Mouse (Mus musculus) stomach, embryonic 15.5 days (tissue): ENCODE results near the gene Zfp473. TPM values are rescaled to one million over a fixed set of nuclear protein-coding genes. Genes with fewer than 3 reads are reported as not detected.
"Not testable (repeated sequence)": the region's sequence is repeated elsewhere in the genome, so short reads cannot be mapped to it uniquely, and the experiment has no call there.

ENCODE experiments used
- ATAC-seq: fragments of 200-750 bp; cut with Nextera tagmentation; 2 replicates; pipeline ENCODE4 v1.8.0; 2017; ENCODE audit warnings: low read depth, moderate number of reproducible peaks, moderate TSS enrichment; ENCODE audit not compliant: insufficient read depth, low FRiP score
- H3K27ac ChIP-seq: fragments of 300-500 bp; sonication (generic); 2 replicates; pipeline ENCODE4 v1.5.1; 2015; ENCODE audit warnings: mild to moderate bottlenecking, inconsistent platforms
- H3K27me3 ChIP-seq: fragments of 300-500 bp; sonication (generic); replicated peaks from 2 replicates; pipeline ENCODE4 v1.6.1; 2015; ENCODE audit warnings: inconsistent platforms
- H3K36me3 ChIP-seq: fragments of 300-500 bp; sonication (generic); 2 replicates; pipeline ENCODE4 v1.6.1; 2015; ENCODE audit warnings: inconsistent platforms
- H3K4me1 ChIP-seq: fragments of 300-500 bp; sonication (generic); 2 replicates; pipeline ENCODE4 v1.6.1; 2015; ENCODE audit warnings: inconsistent platforms
- H3K4me2 ChIP-seq: fragments of 300-500 bp; sonication (generic); 2 replicates; pipeline ENCODE4 v1.6.1; 2015; ENCODE audit warnings: mild to moderate bottlenecking, inconsistent platforms
- H3K4me3 ChIP-seq: fragments of 300-500 bp; sonication (generic); replicated peaks from 2 replicates; pipeline ENCODE4 v1.5.1; 2015; ENCODE audit warnings: inconsistent platforms
- H3K9ac ChIP-seq: fragments of 300-500 bp; sonication (generic); 2 replicates; pipeline ENCODE4 v1.6.1; 2015; ENCODE audit warnings: inconsistent platforms
- H3K9me3 ChIP-seq: fragments of 300-500 bp; sonication (generic); 2 replicates; pipeline ENCODE4 v1.6.1; 2016; ENCODE audit warnings: inconsistent platforms
- WGBS: fragments of 180-500 bp; shearing (Covaris S2); methylation state at CpG from one replicate; pipeline ENCODE4 v1.1.7; 2015; 5-methylcytosine and 5-hydroxymethylcytosine counted together
- polyA plus RNA-seq: library from polyadenylated mRNA; unstranded; fragments of >200 nt; fragmentation: Nextera tagmentation; extraction: Ambion mirVana; gene quantifications from 2 replicates; pipeline ENCODE4 v1.2.1, GENCODE M21; 2015

Zfp473 gene
- polyA plus RNA-seq: 2.1 and 2.3 TPM in 2 replicates

DNA sequence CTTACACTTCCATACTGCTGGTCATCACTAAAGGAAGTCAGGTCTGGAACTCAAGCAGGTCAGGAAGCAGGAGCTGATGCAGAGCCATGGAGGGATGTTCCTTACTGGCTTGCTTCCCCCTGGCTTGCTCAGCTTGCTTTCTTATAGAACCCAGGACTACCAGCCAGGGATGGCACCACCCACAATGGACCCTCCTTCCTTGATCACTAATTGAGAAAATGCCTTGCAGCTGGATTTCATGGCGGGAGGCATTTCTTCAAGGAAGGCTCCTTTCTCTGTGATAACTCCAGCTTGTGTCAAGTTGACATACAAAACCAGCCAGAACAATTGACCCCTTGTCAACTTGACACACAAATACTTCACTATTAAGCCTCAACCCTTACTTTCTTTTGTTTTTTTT lies at the start of gene Zfp473:
Gene Zfp473 (minus strand): TSS at position 101 of the 400 bp plus-strand sequence.
- H3K4me3 ChIP-seq, H3K9me3 ChIP-seq, H3K4me1 ChIP-seq, H3K4me2 ChIP-seq, H3K9ac ChIP-seq, H3K27ac ChIP-seq, ATAC-seq, H3K27me3 ChIP-seq: not testable (repeated sequence)
- WGBS: 95% methylated on average over 1 of the region's 1 CpGs
- peaks cover 33% of the 10 kb centered on the region for H3K36me3 ChIP-seq

DNA sequence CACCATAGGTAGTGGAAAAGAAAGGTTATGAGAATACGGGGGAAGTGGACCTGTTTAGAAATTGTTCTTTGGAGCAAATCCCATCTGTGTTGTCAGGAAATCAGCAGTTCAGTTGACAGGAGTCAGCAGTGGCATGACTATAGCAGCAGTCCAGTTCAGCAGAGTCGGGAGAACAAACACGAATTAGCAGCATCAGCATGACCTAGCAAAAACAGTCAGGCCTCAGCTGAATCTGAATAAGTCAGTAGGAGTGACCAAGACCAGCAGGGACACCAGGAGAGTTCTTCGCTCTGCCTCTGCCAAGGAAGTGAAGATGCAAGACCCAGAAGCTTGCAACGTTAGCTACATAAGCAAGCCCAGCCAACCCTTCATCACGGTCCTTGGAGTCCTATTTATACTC lies 41.9 kb upstream of the Zfp473 start:
- Histone ChIP-seq H3K4me2 (no peak overlapping the region), H3K36me3 (no peaks in the 10 kb centered on the region), H3K4me3 (no peak overlapping the region), H3K9ac (no peak overlapping the region), H3K27ac (no peak overlapping the region), H3K4me1 (no peaks in the 10 kb centered on the region), H3K27me3 (no peaks in the 10 kb centered on the region), H3K9me3 (no peaks in the 10 kb centered on the region)
- WGBS: 77% methylated on average over 6 of the region's 6 CpGs
- no peak for ATAC-seq

DNA sequence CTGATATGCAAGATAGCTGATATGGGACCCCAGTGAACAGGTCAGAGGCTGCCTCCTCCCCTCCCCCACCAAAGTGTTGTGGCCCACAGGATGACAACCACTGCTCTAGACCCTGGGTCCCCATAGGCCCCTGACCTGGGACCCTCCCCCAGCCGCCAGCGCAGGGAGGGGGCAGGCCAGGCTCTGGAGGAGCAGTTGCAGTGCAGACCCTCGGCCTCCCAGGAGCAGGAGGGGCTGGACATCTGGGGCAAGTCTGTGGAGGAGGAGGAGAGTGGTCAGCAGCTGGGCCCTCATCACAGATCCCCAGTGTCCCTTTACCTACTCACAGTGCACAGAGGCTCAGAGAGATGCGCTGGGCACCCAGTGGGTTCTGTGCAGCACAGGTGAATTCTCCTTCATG lies 39.2 kb upstream of the Zfp473 start:
- Histone ChIP-seq H3K4me1 (no peaks in the 10 kb centered on the region), H3K27ac (no peak overlapping the region), H3K9ac (no peak overlapping the region), H3K4me3 (no peak overlapping the region), H3K4me2 (no peak overlapping the region), H3K9me3 (no peaks in the 10 kb centered on the region), H3K36me3 (no peaks in the 10 kb centered on the region), H3K27me3 (no peaks in the 10 kb centered on the region)
- WGBS: 64% methylated on average over 4 of the region's 4 CpGs
- no peak for ATAC-seq

DNA sequence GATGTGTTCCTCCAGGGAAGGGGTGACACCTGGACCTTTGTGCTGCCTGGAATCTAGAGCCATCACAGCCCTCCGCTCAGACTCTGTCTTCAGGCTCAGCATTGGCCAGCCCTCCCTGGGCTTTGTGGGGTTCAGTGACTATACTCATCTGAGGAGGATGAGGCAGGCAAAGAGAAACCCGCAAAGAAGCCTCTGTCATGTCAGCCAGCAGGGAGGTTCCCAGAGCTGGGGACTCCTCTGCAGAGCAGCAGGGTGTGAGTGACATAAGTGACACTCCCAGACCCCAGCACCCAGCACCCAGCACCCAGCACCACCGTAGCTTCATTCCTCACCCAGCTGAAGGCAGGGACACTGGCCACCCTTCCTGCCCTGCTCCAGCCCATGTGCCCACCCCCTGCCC lies 38.7 kb upstream of the Zfp473 start:
- H3K36me3 ChIP-seq: no peaks in the 10 kb centered on the region
- no peaks in the 10 kb centered on the region for H3K9me3 ChIP-seq
- H3K4me3 ChIP-seq: no peak overlapping the region
- H3K4me2 ChIP-seq: no peak overlapping the region
- no peak overlapping the region for H3K27ac ChIP-seq
- no peaks in the 10 kb centered on the region for H3K27me3 ChIP-seq
- ATAC-seq: no peak
- H3K9ac ChIP-seq: no peak overlapping the region
- WGBS: 75% methylated on average over 3 of the region's 3 CpGs
- H3K4me1 ChIP-seq: no peaks in the 10 kb centered on the region

GRCm38 (mm10) chr7:44780101-44780500 lies 29.3 kb upstream of the Zfp473 start:
- WGBS: 81% methylated on average over 8 of the region's 8 CpGs
- no peaks in the 10 kb centered on the region for H3K27me3 ChIP-seq
- no peak overlapping the region for H3K4me3 ChIP-seq
- no peak overlapping the region for H3K27ac ChIP-seq
- H3K4me2 ChIP-seq: no peak overlapping the region
- no peaks in the 10 kb centered on the region for H3K4me1 ChIP-seq
- no peak for ATAC-seq
- H3K9ac ChIP-seq: no peak overlapping the region
- no peaks in the 10 kb centered on the region for H3K9me3 ChIP-seq
- H3K36me3 ChIP-seq: peaks cover 8% of the 10 kb centered on the region; the same call in 1 of the 2 replicates

- H3K4me2 ChIP-seq: no peak overlapping the region
- H3K36me3 ChIP-seq: peaks cover 13% of the 10 kb centered on the region; the same call in 1 of the 2 replicates
- no peak; the same call in 1 of the 2 replicates for ATAC-seq
- H3K9ac ChIP-seq: no peak overlapping the region
- no peak overlapping the region for H3K4me3 ChIP-seq
- H3K9me3 ChIP-seq: no peaks in the 10 kb centered on the region
- 88% methylated on average over 9 of the region's 9 CpGs for WGBS
- no peaks in the 10 kb centered on the region for H3K27me3 ChIP-seq
- no peaks in the 10 kb centered on the region for H3K4me1 ChIP-seq
- no peak overlapping the region for H3K27ac ChIP-seq
Observed at GRCm38 (mm10) chr7:44776849-44777498, 26.1 kb upstream of the Zfp473 start.

DNA sequence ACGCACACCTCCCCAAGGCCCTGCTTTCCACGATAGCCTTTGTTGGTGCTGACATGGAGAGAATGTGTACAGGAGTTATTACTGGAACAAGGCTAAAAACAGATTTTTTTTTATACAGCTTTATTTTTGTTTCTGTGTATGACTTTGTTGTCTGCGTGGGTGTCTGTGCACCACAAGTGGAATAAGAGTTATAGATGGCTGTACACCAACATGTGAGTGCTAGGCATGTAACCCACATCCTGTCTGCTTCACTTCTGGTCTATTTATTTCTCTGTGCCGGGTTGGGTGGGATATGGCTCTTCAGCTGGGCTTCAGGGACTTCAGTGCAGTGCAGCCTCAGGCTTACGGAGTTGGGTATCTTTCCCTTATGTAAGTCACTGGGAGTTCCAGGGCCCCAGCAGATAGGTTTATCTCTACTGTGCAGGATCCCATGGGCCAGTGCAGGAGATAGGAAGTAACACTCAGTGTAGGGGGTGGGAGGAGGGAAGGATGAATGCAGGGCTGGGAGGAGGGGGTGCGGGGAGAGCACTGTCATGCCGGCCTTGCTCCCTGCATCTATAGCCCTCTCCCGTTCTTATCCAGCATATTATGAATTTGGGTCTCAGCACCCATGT lies 21.8 kb upstream of the Zfp473 start:
- H3K27ac ChIP-seq: no peak overlapping the region
- H3K4me1 ChIP-seq: no peaks in the 10 kb centered on the region
- no peak overlapping the region for H3K4me2 ChIP-seq
- no peaks in the 10 kb centered on the region for H3K9me3 ChIP-seq
- peak; percentile 79 for ATAC-seq
- 88% methylated on average over 8 of the region's 8 CpGs for WGBS
- H3K27me3 ChIP-seq: no peaks in the 10 kb centered on the region
- H3K36me3 ChIP-seq: peaks cover 20% of the 10 kb centered on the region; the same call in 1 of the 2 replicates
- no peak overlapping the region for H3K4me3 ChIP-seq
- no peak overlapping the region for H3K9ac ChIP-seq

DNA sequence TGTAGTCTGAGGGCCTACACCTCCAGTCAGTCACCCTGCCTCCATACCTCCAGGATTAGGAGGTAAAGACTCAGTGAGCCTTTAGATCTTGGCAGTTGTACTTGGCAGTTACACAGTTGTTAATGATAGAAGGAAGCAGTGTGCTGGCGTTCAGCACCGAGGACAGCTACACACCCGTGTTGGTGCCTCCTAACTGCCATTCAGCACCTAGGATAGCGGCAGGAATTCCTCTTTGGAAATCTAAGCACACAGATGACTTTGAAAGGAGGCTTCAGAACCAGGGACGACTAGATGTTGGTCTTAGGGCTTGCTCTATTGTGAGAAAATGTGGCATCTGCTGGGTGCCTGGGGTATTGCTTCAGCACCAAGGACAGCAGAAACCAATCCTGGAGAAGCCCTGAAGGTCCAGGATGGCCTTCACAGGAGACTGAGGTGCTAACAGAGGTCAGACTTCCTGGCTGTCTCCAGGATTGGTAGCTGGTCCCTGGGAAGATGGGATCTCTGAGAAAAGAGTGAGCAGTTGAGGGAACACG lies 19.3 kb upstream of the Zfp473 start:
- Histone ChIP-seq H3K27ac (no peak overlapping the region), H3K27me3 (no peaks in the 10 kb centered on the region), H3K9me3 (no peaks in the 10 kb centered on the region), H3K4me2 (no peak overlapping the region), H3K4me1 (no peaks in the 10 kb centered on the region), H3K4me3 (no peak overlapping the region), H3K36me3 (peaks cover 22% of the 10 kb centered on the region; the same call in 1 of the 2 replicates), H3K9ac (no peak overlapping the region)
- WGBS: 13% methylated on average over 6 of the region's 6 CpGs
- ATAC-seq: no peak

GRCm38 (mm10) chr7:44768129-44768528 lies 17.3 kb upstream of the Zfp473 start:
- 88% methylated on average over 5 of the region's 5 CpGs for WGBS
- Histone ChIP-seq H3K27ac (no peak overlapping the region), H3K27me3 (no peaks in the 10 kb centered on the region), H3K36me3 (peaks cover 20% of the 10 kb centered on the region; the same call in 1 of the 2 replicates), H3K9ac (no peak overlapping the region), H3K4me3 (no peak overlapping the region), H3K4me1 (no peaks in the 10 kb centered on the region), H3K4me2 (no peak overlapping the region), H3K9me3 (no peaks in the 10 kb centered on the region)
- peak; percentile 63; the same call in 1 of the 2 replicates for ATAC-seq

DNA sequence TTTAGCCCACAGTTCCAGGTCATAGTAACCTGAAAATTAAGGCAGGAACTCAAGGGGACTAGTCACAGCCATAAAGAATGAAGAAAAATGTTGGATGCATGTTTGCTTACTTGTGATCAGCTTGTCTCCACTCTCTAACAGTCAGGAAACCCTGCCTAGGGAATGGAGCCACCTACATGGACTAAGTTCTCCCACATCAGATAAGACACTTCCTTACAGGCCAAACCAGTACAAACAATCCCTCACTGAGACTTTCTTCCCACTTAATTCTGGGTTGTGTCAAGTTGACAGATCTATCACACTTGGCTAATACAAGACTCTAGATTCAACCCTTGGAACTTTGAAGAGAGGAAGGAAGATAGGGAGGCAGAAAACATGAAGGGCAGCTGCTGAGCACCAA lies 9.5 kb upstream of the Zfp473 start:
- Histone ChIP-seq H3K4me2 (no peak overlapping the region), H3K4me3 (no peak overlapping the region), H3K36me3 (peaks cover 34% of the 10 kb centered on the region), H3K27me3 (no peaks in the 10 kb centered on the region), H3K4me1 (no peaks in the 10 kb centered on the region), H3K9me3 (no peaks in the 10 kb centered on the region), H3K9ac (no peak overlapping the region), H3K27ac (no peak overlapping the region)
- no peak for ATAC-seq

GRCm38 (mm10) chr7:44757164-44757563 lies 6.3 kb upstream of the Zfp473 start:
- Histone ChIP-seq H3K9me3 (no peaks in the 10 kb centered on the region), H3K4me2 (no peak overlapping the region), H3K27ac (no peak overlapping the region), H3K4me1 (no peaks in the 10 kb centered on the region), H3K9ac (no peak overlapping the region), H3K36me3 (peaks cover 56% of the 10 kb centered on the region), H3K4me3 (no peak overlapping the region), H3K27me3 (no peaks in the 10 kb centered on the region)
- whole genome bisulfite sequencing: 75% methylated on average over 2 of the region's 2 CpGs
- no peak for ATAC-seq
